Mouse (Mus musculus) forebrain, embryonic 15.5 days (tissue): ENCODE measurements around the gene Tbc1d22b. TPM values are rescaled to one million over a fixed set of nuclear protein-coding genes. Genes with fewer than 3 reads are reported as not detected.
"Not testable (repeated sequence)": the region's sequence is repeated elsewhere in the genome, so short reads cannot be mapped to it uniquely, and the experiment has no call there.

Source experiments
- ATAC-seq: fragments of 200-750 bp; cut with Nextera tagmentation; replicated peaks from 2 replicates; pipeline ENCODE4 v1.8.0; 2017; ENCODE audit warnings: mild to moderate bottlenecking, moderate TSS enrichment, moderate library complexity
- H3K27ac ChIP-seq: fragments of 300-500 bp; sonication (generic); replicated peaks from 2 replicates; pipeline ENCODE4 v1.5.1; 2015; ENCODE audit warnings: mild to moderate bottlenecking, inconsistent platforms
- H3K27me3 ChIP-seq: fragments of 300-500 bp; sonication (generic); 2 replicates; pipeline ENCODE4 v1.6.1; 2015; ENCODE audit warnings: inconsistent platforms
- H3K36me3 ChIP-seq: fragments of 300-500 bp; sonication (generic); 2 replicates; pipeline ENCODE4 v1.6.1; 2015; ENCODE audit warnings: mild to moderate bottlenecking, inconsistent platforms
- H3K4me1 ChIP-seq: fragments of 300-500 bp; sonication (generic); 2 replicates; pipeline ENCODE4 v1.6.1; 2015; ENCODE audit warnings: inconsistent platforms
- H3K4me2 ChIP-seq: fragments of 300-500 bp; sonication (generic); replicated peaks from 2 replicates; pipeline ENCODE4 v1.6.1; 2015; ENCODE audit warnings: mild to moderate bottlenecking, inconsistent platforms
- H3K4me3 ChIP-seq: fragments of 300-500 bp; sonication (generic); 2 replicates; pipeline ENCODE4 v1.5.1; 2015; ENCODE audit warnings: mild to moderate bottlenecking, inconsistent platforms
- H3K9ac ChIP-seq: fragments of 300-500 bp; sonication (generic); replicated peaks from 2 replicates; pipeline ENCODE4 v1.6.1; 2015; ENCODE audit warnings: mild to moderate bottlenecking, inconsistent platforms
- H3K9me3 ChIP-seq: fragments of 300-500 bp; sonication (generic); 2 replicates; pipeline ENCODE4 v1.6.1; 2016; ENCODE audit warnings: inconsistent platforms
- WGBS: fragments of 180-500 bp; shearing (Covaris S2); methylation state at CpG from one replicate; pipeline ENCODE4 v1.1.7; 2015; ENCODE audit warnings: mixed read lengths; 5-methylcytosine and 5-hydroxymethylcytosine counted together
- polyA plus RNA-seq: library from polyadenylated mRNA; unstranded; fragments of >200 nt; fragmentation: Nextera tagmentation; extraction: Ambion mirVana; gene quantifications from 2 replicates; pipeline ENCODE4 v1.2.1, GENCODE M21; 2015

Gene Tbc1d22b
- polyA plus RNA-seq, 1 experiment from 2014 or later, result 22.3 TPM

- not testable (repeated sequence) for H3K4me3 ChIP-seq, H3K4me2 ChIP-seq, H3K9me3 ChIP-seq, ATAC-seq, H3K36me3 ChIP-seq, H3K9ac ChIP-seq, H3K27me3 ChIP-seq, H3K27ac ChIP-seq
- WGBS, result 88% methylated on average over 5 of the region's 5 CpGs
- H3K4me1 ChIP-seq, result peaks cover 30% of the 10 kb centered on the region
These were observed 63.9 kb downstream of the Tbc1d22b start for GRCm38 (mm10) chr17:29613453-29613852.

DNA sequence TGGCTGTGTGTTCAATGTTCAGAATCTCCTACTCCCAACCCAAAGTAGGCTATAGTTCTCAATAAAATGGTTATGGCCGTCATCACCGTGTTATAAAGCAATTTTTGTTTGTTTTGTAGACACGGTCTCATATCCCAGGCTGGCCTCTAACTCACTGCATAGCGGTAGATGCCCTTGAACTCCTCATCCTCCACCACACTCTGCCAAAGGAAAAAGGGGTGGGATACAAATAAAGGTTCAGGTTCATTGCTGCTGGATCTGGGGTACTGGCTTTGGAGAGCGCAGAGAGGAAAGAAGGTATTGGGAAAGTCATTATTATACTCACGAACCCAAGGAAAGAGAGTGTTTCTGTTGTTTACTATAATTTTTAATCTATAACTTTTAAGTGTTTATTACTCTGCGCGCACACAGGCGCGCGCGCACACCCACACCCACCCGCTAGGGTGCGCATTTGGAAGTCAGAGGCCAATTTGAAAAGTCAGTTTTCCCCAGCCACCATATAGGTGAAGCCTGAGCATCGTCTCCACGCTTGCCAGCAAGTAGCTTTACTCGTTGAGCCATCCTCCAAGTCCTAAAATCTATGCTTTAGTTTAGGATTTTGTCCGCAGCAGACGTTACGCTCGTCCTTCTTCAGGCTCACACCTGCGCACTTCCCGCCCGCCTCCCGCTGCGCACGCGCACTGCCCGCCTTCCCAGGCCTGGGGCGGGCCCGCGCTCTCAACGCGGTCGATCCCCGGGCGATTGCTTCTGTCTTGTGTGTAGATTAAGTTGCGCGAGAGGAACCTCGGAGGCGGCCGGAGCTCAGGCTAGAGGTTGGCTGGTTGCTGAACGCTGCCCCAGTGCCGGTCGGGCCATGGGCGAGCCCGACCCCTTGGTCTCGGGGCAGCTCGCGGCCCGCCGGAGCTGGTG, 64.8 kb downstream of the Tbc1d22b start, which contains the start of the genes Rnf8 and Gm28043:
Rnf8 (plus strand) TSS at position 676 of the 909 bp plus-strand sequence.
Gm28043 (plus strand) TSS at position 762 of the 909 bp plus-strand sequence.
- Histone ChIP-seq H3K4me1 (peaks cover 30% of the 10 kb centered on the region), H3K27me3 (no peaks in the 10 kb centered on the region)
- ATAC-seq, result peak; percentile 94

DNA sequence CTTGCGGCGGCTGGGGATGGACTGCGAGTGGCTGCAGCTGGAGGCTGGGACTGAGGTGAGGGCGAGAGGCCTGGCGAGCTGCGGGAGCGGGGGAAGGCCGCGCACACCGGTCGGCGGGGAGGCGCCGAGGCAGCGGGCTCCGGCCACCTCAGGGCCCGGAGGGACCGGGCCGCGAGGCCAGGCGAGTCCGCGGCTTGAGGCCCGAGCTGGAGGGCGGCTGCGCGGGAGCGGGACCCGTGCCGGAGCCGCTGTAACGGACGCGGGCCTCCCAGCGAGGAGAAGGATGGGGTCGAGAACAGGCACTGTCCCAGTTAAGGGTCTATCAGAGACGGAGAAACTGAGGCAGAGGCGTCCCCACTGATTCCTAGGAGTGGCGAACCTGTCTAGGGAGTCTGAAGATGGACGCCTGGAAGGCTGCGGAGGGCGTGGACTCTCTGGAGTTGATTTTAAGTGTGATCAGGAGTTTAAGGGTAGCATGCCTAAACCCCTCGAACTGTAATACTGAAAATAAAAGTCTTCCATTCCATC, 65.5 kb downstream of the Tbc1d22b start:
- WGBS, result under 1% methylated on average over 43 of the region's 43 CpGs
- peak; percentile 35; the same call in 1 of the 2 replicates for ATAC-seq
- H3K9me3 ChIP-seq, result no peaks in the 10 kb centered on the region

More for the DNA sequence above, 64.8 kb downstream of the Tbc1d22b start, which contains the start of the genes Rnf8 and Gm28043:
- peaks cover 3% of the 10 kb centered on the region; the same call in 1 of the 2 replicates for H3K36me3 ChIP-seq
- peak within 1 kb of the TSS; percentile 95 for H3K27ac ChIP-seq
- H3K4me3 ChIP-seq, result peak within 1 kb of the TSS; percentile 95
- peak within 1 kb of the TSS; percentile 98 for H3K9ac ChIP-seq
- peak within 1 kb of the TSS; percentile 58 for H3K4me2 ChIP-seq
- WGBS, result 2% methylated on average over 52 of the region's 52 CpGs
- no peaks in the 10 kb centered on the region for H3K9me3 ChIP-seq

DNA sequence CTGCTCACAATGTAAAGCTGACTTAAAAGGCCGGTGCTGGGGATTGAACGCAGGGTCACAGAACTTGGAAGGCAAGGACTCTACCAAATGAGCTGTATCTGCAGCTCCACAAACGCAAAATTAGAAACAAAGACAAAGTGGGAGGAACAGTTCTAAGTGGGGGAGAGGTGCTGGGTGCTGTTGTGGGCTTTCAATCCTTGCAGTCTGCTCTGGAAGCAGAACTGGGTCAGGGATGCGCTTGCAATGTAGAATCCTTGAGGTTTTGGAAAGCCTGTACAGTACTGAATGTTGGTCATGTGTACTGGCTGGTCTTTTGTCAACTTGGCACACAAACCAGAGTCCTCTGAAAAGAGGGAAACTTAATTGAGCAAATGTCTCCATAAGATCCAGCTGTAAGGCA, 66.0 kb downstream of the Tbc1d22b start:
- ATAC-seq, result no peak
- Histone ChIP-seq H3K4me3 (peak overlapping the region; percentile 95), H3K4me1 (peaks cover 30% of the 10 kb centered on the region), H3K4me2 (peak overlapping the region; percentile 58), H3K9ac (peak overlapping the region; percentile 98), H3K27ac (peak overlapping the region; percentile 95), H3K27me3 (no peaks in the 10 kb centered on the region), H3K9me3 (no peaks in the 10 kb centered on the region), H3K36me3 (peaks cover 12% of the 10 kb centered on the region)
- 3% methylated on average over 4 of the region's 4 CpGs for WGBS

More for the DNA sequence above, 65.5 kb downstream of the Tbc1d22b start:
- H3K27ac ChIP-seq, result peak overlapping the region; percentile 95
- peak overlapping the region; percentile 95 for H3K4me3 ChIP-seq
- H3K27me3 ChIP-seq, result no peaks in the 10 kb centered on the region
- peak overlapping the region; percentile 58 for H3K4me2 ChIP-seq
- peaks cover 30% of the 10 kb centered on the region for H3K4me1 ChIP-seq
- peaks cover 10% of the 10 kb centered on the region for H3K36me3 ChIP-seq
- H3K9ac ChIP-seq, result peak overlapping the region; percentile 98

DNA sequence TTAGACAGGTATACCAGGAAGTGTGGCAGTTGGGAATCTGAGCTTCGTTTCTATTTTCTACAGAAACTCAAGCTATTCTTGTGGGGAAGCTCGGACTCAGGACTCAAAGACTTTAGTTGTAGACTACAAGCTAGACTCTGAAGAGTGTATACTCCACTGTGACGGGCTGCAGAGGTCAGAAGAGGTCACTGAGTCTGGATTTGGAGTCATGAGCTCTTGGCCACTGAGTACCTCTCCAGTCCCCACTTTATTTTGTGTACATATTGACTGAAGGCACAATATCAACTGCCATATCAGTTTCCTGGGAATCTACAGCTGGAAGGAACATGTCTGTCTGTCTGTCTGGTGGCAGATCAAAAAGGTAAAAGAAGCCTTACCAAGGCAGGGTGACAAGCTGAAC, 69.6 kb downstream of the Tbc1d22b start:
- H3K4me2 ChIP-seq, result no peak overlapping the region
- H3K9ac ChIP-seq, result no peak overlapping the region
- WGBS, result 91% methylated on average over 3 of the region's 3 CpGs
- no peaks in the 10 kb centered on the region for H3K27me3 ChIP-seq
- no peak overlapping the region for H3K27ac ChIP-seq
- no peaks in the 10 kb centered on the region for H3K9me3 ChIP-seq
- H3K4me1 ChIP-seq, result peaks cover 25% of the 10 kb centered on the region
- no peak for ATAC-seq
- H3K4me3 ChIP-seq, result no peak overlapping the region
- peaks cover 42% of the 10 kb centered on the region for H3K36me3 ChIP-seq

DNA sequence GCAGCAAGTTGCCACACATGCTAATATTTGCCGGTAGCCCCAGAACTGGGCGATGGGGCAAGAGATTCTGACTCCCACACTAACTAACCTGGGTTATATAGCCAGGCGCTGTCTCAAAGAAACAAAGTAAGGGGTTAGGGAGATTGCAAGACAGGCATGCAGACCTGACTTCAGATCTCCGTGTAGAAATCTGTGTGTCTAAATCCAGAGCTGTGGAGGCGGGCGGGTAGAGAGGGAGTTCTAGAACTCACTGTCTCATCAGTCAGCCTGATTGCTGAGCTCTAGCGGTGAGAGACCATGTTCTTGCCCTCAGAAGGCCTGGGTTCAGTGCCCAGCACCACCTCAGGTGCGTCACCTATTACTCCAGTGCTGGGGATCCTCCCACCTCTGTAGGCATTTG, 73.9 kb downstream of the Tbc1d22b start:
- Histone ChIP-seq H3K4me3 (no peak overlapping the region), H3K9me3 (no peaks in the 10 kb centered on the region), H3K27me3 (no peaks in the 10 kb centered on the region), H3K4me2 (no peak overlapping the region), H3K4me1 (no peaks in the 10 kb centered on the region), H3K27ac (no peak overlapping the region), H3K36me3 (peaks cover 75% of the 10 kb centered on the region), H3K9ac (no peak overlapping the region)
- 97% methylated on average over 8 of the region's 8 CpGs for WGBS
- ATAC-seq, result no peak

- H3K36me3 ChIP-seq, result peaks cover 81% of the 10 kb centered on the region
These were observed 77.7 kb downstream of the Tbc1d22b start for GRCm38 (mm10) chr17:29627285-29627684.

GRCm38 (mm10) chr17:29628946-29629345, 79.4 kb downstream of the Tbc1d22b start:
- Histone ChIP-seq H3K4me1 (no peaks in the 10 kb centered on the region), H3K9me3 (no peaks in the 10 kb centered on the region), H3K4me3 (no peak overlapping the region), H3K36me3 (peaks cover 83% of the 10 kb centered on the region), H3K9ac (no peak overlapping the region), H3K27me3 (no peaks in the 10 kb centered on the region), H3K27ac (no peak overlapping the region), H3K4me2 (no peak overlapping the region)
- no peak for ATAC-seq
- 90% methylated on average over 5 of the region's 5 CpGs for WGBS

More at GRCm38 (mm10) chr17:29627285-29627684, 77.7 kb downstream of the Tbc1d22b start:
- no peaks in the 10 kb centered on the region for H3K27me3 ChIP-seq
- no peak overlapping the region for H3K4me2 ChIP-seq
- ATAC-seq, result no peak
- no peak overlapping the region for H3K27ac ChIP-seq
- no peak overlapping the region for H3K9ac ChIP-seq
- H3K4me3 ChIP-seq, result no peak overlapping the region
- H3K9me3 ChIP-seq, result no peaks in the 10 kb centered on the region
- WGBS, result 92% methylated on average over 9 of the region's 9 CpGs
- no peaks in the 10 kb centered on the region for H3K4me1 ChIP-seq

DNA sequence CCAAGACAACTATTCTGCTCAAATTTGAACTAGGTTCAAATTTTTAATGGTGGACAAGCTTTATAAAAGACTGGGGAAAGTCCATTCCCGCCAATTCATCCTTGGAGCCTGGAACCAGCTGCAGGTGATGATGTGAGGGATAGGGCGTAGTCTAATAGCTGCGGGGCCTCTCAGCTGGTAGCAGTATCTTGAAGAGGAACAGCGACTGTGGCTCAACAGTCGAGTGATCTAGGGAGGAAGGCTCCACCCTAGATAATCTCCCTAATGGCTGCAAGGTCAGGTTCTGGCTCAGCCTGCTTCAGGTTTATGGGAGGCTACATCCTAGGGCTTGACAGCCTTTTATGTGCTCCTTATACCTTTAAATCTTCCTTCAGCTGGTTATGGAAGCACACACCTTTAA, 80.0 kb downstream of the Tbc1d22b start:
- peaks cover 85% of the 10 kb centered on the region for H3K36me3 ChIP-seq
- no peaks in the 10 kb centered on the region for H3K4me1 ChIP-seq
- H3K4me3 ChIP-seq, result no peak overlapping the region
- no peaks in the 10 kb centered on the region for H3K27me3 ChIP-seq
- no peak overlapping the region for H3K4me2 ChIP-seq
- WGBS, result 86% methylated on average over 5 of the region's 5 CpGs
- H3K9ac ChIP-seq, result no peak overlapping the region
- H3K9me3 ChIP-seq, result no peaks in the 10 kb centered on the region
- no peak for ATAC-seq
- H3K27ac ChIP-seq, result no peak overlapping the region

DNA sequence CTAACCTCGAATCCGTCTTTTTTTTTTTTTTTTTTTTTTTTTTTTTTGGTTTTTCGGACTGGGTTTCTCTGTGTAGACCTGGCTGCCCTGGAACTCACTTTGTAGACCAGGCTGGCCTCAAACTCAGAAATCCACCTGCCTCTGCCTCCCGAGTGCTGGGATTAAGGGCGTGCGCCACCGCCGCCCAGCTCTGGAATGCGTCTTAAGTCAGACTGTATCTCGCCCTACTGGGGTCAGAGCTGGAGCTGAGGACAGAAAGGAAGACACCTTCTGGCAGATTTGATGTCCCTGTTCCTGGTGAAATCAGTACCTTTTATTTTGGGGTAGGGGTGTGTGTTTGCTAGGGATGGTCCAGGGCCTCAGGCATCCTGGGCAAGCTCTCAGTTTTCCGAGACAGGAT, 82.7 kb downstream of the Tbc1d22b start:
- 94% methylated on average over 11 of the region's 11 CpGs for WGBS
- no peak overlapping the region for H3K9ac ChIP-seq
- ATAC-seq, result no peak
- H3K36me3 ChIP-seq, result peaks cover 89% of the 10 kb centered on the region
- H3K4me3 ChIP-seq, result no peak overlapping the region
- H3K27ac ChIP-seq, result no peak overlapping the region
- H3K4me1 ChIP-seq, result peaks cover 4% of the 10 kb centered on the region; the same call in 1 of the 2 replicates
- H3K9me3 ChIP-seq, result no peaks in the 10 kb centered on the region
- no peaks in the 10 kb centered on the region for H3K27me3 ChIP-seq
- H3K4me2 ChIP-seq, result no peak overlapping the region

GRCm38 (mm10) chr17:29635492-29635891, 85.9 kb downstream of the Tbc1d22b start:
- H3K4me2 ChIP-seq, result no peak overlapping the region
- WGBS, result 90% methylated on average over 8 of the region's 8 CpGs
- no peaks in the 10 kb centered on the region for H3K9me3 ChIP-seq
- H3K27me3 ChIP-seq, result no peaks in the 10 kb centered on the region
- H3K36me3 ChIP-seq, result peaks cover 87% of the 10 kb centered on the region
- no peak overlapping the region for H3K27ac ChIP-seq
- H3K9ac ChIP-seq, result no peak overlapping the region
- H3K4me1 ChIP-seq, result peaks cover 4% of the 10 kb centered on the region; the same call in 1 of the 2 replicates
- H3K4me3 ChIP-seq, result no peak overlapping the region
- no peak for ATAC-seq

- no peak for ATAC-seq
- 72% methylated on average over 5 of the region's 5 CpGs for WGBS
- no peak overlapping the region for H3K4me3 ChIP-seq
- H3K9me3 ChIP-seq, result no peaks in the 10 kb centered on the region
- H3K9ac ChIP-seq, result no peak overlapping the region
- H3K4me2 ChIP-seq, result no peak overlapping the region
- H3K27me3 ChIP-seq, result no peaks in the 10 kb centered on the region
- H3K27ac ChIP-seq, result no peak overlapping the region
- H3K36me3 ChIP-seq, result peaks cover 86% of the 10 kb centered on the region
- peaks cover 4% of the 10 kb centered on the region; the same call in 1 of the 2 replicates for H3K4me1 ChIP-seq
These were observed 86.5 kb downstream of the Tbc1d22b start for GRCm38 (mm10) chr17:29636118-29636517.
